ENCODE assay signal across 9 mouse cellular contexts in genomic region chr7:131541184-131542114, GRCm38 (mm10). TPM values are rescaled to one million over a fixed set of nuclear protein-coding genes. Genes with fewer than 3 reads are reported as not detected.
DNase-seq lines count a peak whose midpoint lies in the region; ATAC-seq lines count a peak whose summit lies in the region.
"Had no signal": no experiment of that assay in that cellular context is flagged by ENCODE, and none has a peak within 500 bp of the region (broad histone marks: within the 10 kb centered on the region; RNA-seq: fewer than 3 reads in every experiment).

No protein-coding gene starts in this region.

- no peak for DNase-seq in kidney, adult 9 months
- peak; percentile 22 to 29 for DNase-seq in kidney, postnatal 4 days
- DNase-seq in urinary bladder, postnatal 25 days (ENCODE audit: low spot score): no peak
- DNase-seq in cerebellum, adult 11-12 months: no peak
- DNase-seq in layer of hippocampus, adult 11-12 months (ENCODE audit: low spot score): no peak

- H3K27ac ChIP-seq in kidney, embryonic 14.5 days (ENCODE audit: low read depth, low read length): no peak overlapping the region
- H3K27ac ChIP-seq in embryonic facial prominence, embryonic 12.5 days: no peak overlapping the region
- H3K27ac ChIP-seq in neural tube, embryonic 15.5 days (replicated peaks): no peak overlapping the region
- H3K27ac ChIP-seq: liver, embryonic 14.5 days had no signal

- peaks cover 80% of the 10 kb centered on the region for H3K27me3 ChIP-seq in kidney, embryonic 14.5 days (ENCODE audit: control insufficient read depth, insufficient read depth, low read length)
- peaks cover 79% of the 10 kb centered on the region for H3K27me3 ChIP-seq in embryonic facial prominence, embryonic 12.5 days
- H3K27me3 ChIP-seq in neural tube, embryonic 15.5 days (replicated peaks): peaks cover 94% of the 10 kb centered on the region

- peak overlapping the region; percentile 37 for H3K4me3 ChIP-seq in kidney, embryonic 14.5 days (ENCODE audit: low read length)
- peak overlapping the region; percentile 34 for H3K4me3 ChIP-seq in embryonic facial prominence, embryonic 12.5 days
- H3K4me3 ChIP-seq in neural tube, embryonic 15.5 days (replicated peaks): peak overlapping the region; percentile 29

- H3K9me3 ChIP-seq in kidney, embryonic 14.5 days (ENCODE audit: control insufficient read depth, low read length): no peaks in the 10 kb centered on the region
- H3K9me3 ChIP-seq in embryonic facial prominence, embryonic 12.5 days: no peaks in the 10 kb centered on the region
- H3K9me3 ChIP-seq in neural tube, embryonic 15.5 days (replicated peaks): no peaks in the 10 kb centered on the region

- no peaks in the 10 kb centered on the region for H3K36me3 ChIP-seq in kidney, embryonic 14.5 days (ENCODE audit: control insufficient read depth, insufficient read depth, low read length)
- H3K36me3 ChIP-seq in embryonic facial prominence, embryonic 12.5 days: no peaks in the 10 kb centered on the region
- no peaks in the 10 kb centered on the region for H3K36me3 ChIP-seq in neural tube, embryonic 15.5 days

- 1% methylated on average over 41 of the region's 41 CpGs for WGBS in kidney, embryonic 14.5 days
- 2% methylated on average over 41 of the region's 41 CpGs for WGBS in embryonic facial prominence, embryonic 12.5 days
- WGBS in neural tube, embryonic 15.5 days: 1% methylated on average over 41 of the region's 41 CpGs

- ATAC-seq in kidney, embryonic 14.5 days (ENCODE audit: low FRiP score, low TSS enrichment): no peak
- ATAC-seq in embryonic facial prominence, embryonic 12.5 days (ENCODE audit: insufficient number of reproducible peaks, insufficient read depth, low FRiP score, low TSS enrichment): no peak
- no peak for ATAC-seq in neural tube, embryonic 15.5 days (ENCODE audit: low FRiP score)

- H3K4me2 ChIP-seq in kidney, embryonic 14.5 days (replicated peaks; ENCODE audit: low read depth, low read length): peak overlapping the region; percentile 54
- H3K4me2 ChIP-seq in embryonic facial prominence, embryonic 12.5 days (replicated peaks): peak overlapping the region; percentile 62
- peak overlapping the region; percentile 51 for H3K4me2 ChIP-seq in neural tube, embryonic 15.5 days

- H3K9ac ChIP-seq in kidney, embryonic 14.5 days (ENCODE audit: low read depth, low read length): no peak overlapping the region
- H3K9ac ChIP-seq in embryonic facial prominence, embryonic 12.5 days: 0 out of 2 replicates have a peak overlapping the region, but pooled peaks have one; percentile 24
- no peak overlapping the region for H3K9ac ChIP-seq in neural tube, embryonic 15.5 days (replicated peaks)
- H3K9ac ChIP-seq: liver, embryonic 14.5 days had no signal

- H3K4me1 ChIP-seq in kidney, embryonic 14.5 days (ENCODE audit: control insufficient read depth, insufficient read depth, low read length): peaks cover 16% of the 10 kb centered on the region; the same call in 1 of the 2 replicates
- peaks cover 21% of the 10 kb centered on the region for H3K4me1 ChIP-seq in embryonic facial prominence, embryonic 12.5 days
- peaks cover 29% of the 10 kb centered on the region for H3K4me1 ChIP-seq in neural tube, embryonic 15.5 days

RNA-seq across cellular contexts. Expression of gene Hmx3, which starts 1.2 kb away (rescaled TPM):
- polyA plus RNA-seq in kidney, embryonic 14.5 days (2014; fragmentation: Nextera tagmentation; extraction: Ambion mirVana): not detected in 2 replicates
- polyA plus RNA-seq in embryonic facial prominence, embryonic 12.5 days (2016; fragmentation: Nextera tagmentation; extraction: Ambion mirVana): 0.22 and 0.31 TPM in 2 replicates
- polyA plus RNA-seq in neural tube, embryonic 15.5 days (2015; fragmentation: Nextera tagmentation; extraction: Ambion mirVana): 0.54 and 0.89 TPM in 2 replicates
- polyA plus RNA-seq: liver, embryonic 14.5 days had no signal

RNA-seq across cellular contexts. Expression of gene Hmx2, which starts 7.1 kb away (rescaled TPM):
- polyA plus RNA-seq in kidney, embryonic 14.5 days (2014; fragmentation: Nextera tagmentation; extraction: Ambion mirVana): not detected in 2 replicates
- polyA plus RNA-seq in embryonic facial prominence, embryonic 12.5 days (2016; fragmentation: Nextera tagmentation; extraction: Ambion mirVana): 0.38 and 0.41 TPM in 2 replicates
- 0.82 and 1.3 TPM in 2 replicates for polyA plus RNA-seq in neural tube, embryonic 15.5 days (2015; fragmentation: Nextera tagmentation; extraction: Ambion mirVana)
- polyA plus RNA-seq: liver, embryonic 14.5 days had no signal

RNA-seq across cellular contexts. Expression of gene Bub3, which starts 18.6 kb away (rescaled TPM):
- 241 and 263 TPM in 2 replicates for polyA plus RNA-seq in kidney, embryonic 14.5 days (2014; fragmentation: Nextera tagmentation; extraction: Ambion mirVana)
- 239 and 243 TPM in 2 replicates for polyA plus RNA-seq in embryonic facial prominence, embryonic 12.5 days (2016; fragmentation: Nextera tagmentation; extraction: Ambion mirVana)
- 141 and 157 TPM in 2 replicates for polyA plus RNA-seq in neural tube, embryonic 15.5 days (2015; fragmentation: Nextera tagmentation; extraction: Ambion mirVana)

Comparison
In these comparisons a context has a peak if more than half of its experiments do, and no peak if none do; other contexts are left out.
1. DNase-seq: peak in kidney, postnatal 4 days (2 of 2); none in kidney, adult 9 months (single experiment), urinary bladder, postnatal 25 days (single experiment), cerebellum, adult 11-12 months (single experiment) and layer of hippocampus, adult 11-12 months (single experiment).
2. Peak in every context shown above with its lines, with median percentiles within 50 percentile points of each other: H3K4me2 ChIP-seq and H3K4me3 ChIP-seq.